Mouse (Mus musculus): ENCODE results near the gene Prm2. TPM values are rescaled to one million over a fixed set of nuclear protein-coding genes. Genes with fewer than 3 reads are reported as not detected.

Gene Prm2
- polyA plus RNA-seq, 1 experiment from 2014 or later = not detected

Other genes starting within 250 kb of the Prm2 start
- gene Socs1, start 10.6 kb downstream of the Prm2 start, polyA plus RNA-seq (2014; fragmentation: Nextera tagmentation; extraction: Ambion mirVana) = 3.0 and 3.2 TPM in 2 replicates
- gene Tnp2, start 7.5 kb downstream of the Prm2 start, polyA plus RNA-seq (2014; fragmentation: Nextera tagmentation; extraction: Ambion mirVana) = not detected in 2 replicates
- gene Prm3, start 5.2 kb downstream of the Prm2 start, polyA plus RNA-seq (2014; fragmentation: Nextera tagmentation; extraction: Ambion mirVana) = not detected in 2 replicates
- gene Prm1, start 9.7 kb upstream of the Prm2 start, polyA plus RNA-seq (2014; fragmentation: Nextera tagmentation; extraction: Ambion mirVana) = not detected in 2 replicates
- gene Gm11172, start 16.8 kb upstream of the Prm2 start, polyA plus RNA-seq (2014; fragmentation: Nextera tagmentation; extraction: Ambion mirVana) = not detected in 2 replicates
- gene Rmi2, start 38.9 kb upstream of the Prm2 start, polyA plus RNA-seq (2014; fragmentation: Nextera tagmentation; extraction: Ambion mirVana) = 4.9 and 5.0 TPM in 2 replicates

Data from forebrain, embryonic 11.5 days (tissue).